Mouse (Mus musculus) brain, embryonic 14.5 days (tissue): ENCODE measurements around the gene Hils1.

Source experiments
- CTCF ChIP-seq: fragments of 200-500 bp; IDR thresholded peaks from 2 replicates; pipeline ENCODE4 v1.5.1; 2012; ENCODE audit warnings: inconsistent platforms, mild to moderate bottlenecking, moderate library complexity, borderline replicate concordance; ENCODE audit not compliant: insufficient read depth, insufficient read length; ENCODE audit errors: extremely low read depth
- POLR2A ChIP-seq: fragments of 200-500 bp; IDR thresholded peaks from 2 replicates; pipeline ENCODE4 v1.6.1; 2012; ENCODE audit warnings: mild to moderate bottlenecking, inconsistent platforms, borderline replicate concordance; ENCODE audit not compliant: poor library complexity, insufficient read depth, insufficient read length, severe bottlenecking; ENCODE audit errors: extremely low read depth

DNA sequence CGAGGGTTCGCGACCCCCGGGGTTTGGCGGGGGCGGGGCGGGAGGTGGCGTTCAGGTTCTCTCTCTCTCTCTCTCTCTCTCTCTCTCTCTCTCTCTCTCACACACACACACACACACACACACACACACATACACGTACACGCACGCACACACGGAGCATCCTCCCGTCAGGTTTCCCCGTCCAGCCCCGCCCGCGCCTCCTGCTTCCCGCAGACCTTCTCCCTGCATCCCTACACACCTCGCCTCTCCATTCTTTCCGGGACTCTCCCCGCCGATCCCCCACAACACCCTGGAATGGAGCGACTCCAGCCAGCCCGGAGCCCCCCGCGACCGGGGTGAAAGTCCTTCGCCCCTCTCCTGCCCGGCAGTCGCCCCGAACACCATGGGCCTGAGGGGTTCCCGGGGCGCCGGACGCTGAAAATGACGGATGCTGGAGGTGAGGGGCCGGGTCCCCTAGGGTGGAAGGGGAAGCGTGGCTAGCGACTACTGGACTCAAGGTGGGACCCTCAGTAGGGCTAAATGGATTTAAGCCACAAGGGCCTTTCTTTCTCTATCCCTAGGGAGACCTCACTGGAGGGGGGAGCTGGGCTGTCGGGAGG, 42.8 kb downstream of the Hils1 start:
- no peak for TF ChIP-seq CTCF
- no peak for TF ChIP-seq POLR2A
